Mouse (Mus musculus) hematopoietic stem cell, adult 5-6 weeks (primary cell): ENCODE measurements around the gene Col6a4. TPM values are rescaled to one million over a fixed set of nuclear protein-coding genes. Genes with fewer than 3 reads are reported as not detected.

Experiments
- ATAC-seq, 2 experiments: fragments of 125-278 bp in 1 of 2; replicated peaks in 1 of 2; 2 replicates each; pipeline ENCODE4 v1.8.0; 2016 to 2017; ENCODE audit warnings: inconsistent platforms in 2 of 2, mild to moderate bottlenecking in 2 of 2, moderate number of reproducible peaks in 2 of 2, low read depth in 1 of 2, moderate TSS enrichment in 1 of 2; ENCODE audit not compliant: low FRiP score in 2 of 2, poor library complexity in 2 of 2, severe bottlenecking in 2 of 2, insufficient read depth in 1 of 2, low TSS enrichment in 1 of 2
- total RNA-seq: library from RNA; stranded (forward); fragments of 172-1452, 232-1000 nt; gene quantifications from 2 replicates; pipeline ENCODE4 v1.2.3, GENCODE M21; 2017

Gene Col6a4
- total RNA-seq, result not detected in 2 replicates

- ATAC-seq, result no peak
These were observed at the start of gene Col6a4 for GRCm38 (mm10) chr9:106096683-106097082. Gene Col6a4 (minus strand): TSS chr9:106096783.

GRCm38 (mm10) chr9:106145582-106145981 is 49.0 kb upstream of the Col6a4 start:
- ATAC-seq, result no peak

GRCm38 (mm10) chr9:106144176-106144575 is 47.6 kb upstream of the Col6a4 start:
- ATAC-seq, result no peak

- ATAC-seq, result no peak
These were observed 45.4 kb upstream of the Col6a4 start for GRCm38 (mm10) chr9:106141955-106142354.

GRCm38 (mm10) chr9:106139763-106140162 is 43.2 kb upstream of the Col6a4 start:
- no peak for ATAC-seq

- ATAC-seq, result 0 out of 4 replicates have a peak, but pooled peaks have one; percentile 12 to 21
These were observed 41.2 kb upstream of the Col6a4 start for GRCm38 (mm10) chr9:106137671-106138216.

- ATAC-seq, result no peak
These were observed 33.7 kb upstream of the Col6a4 start for GRCm38 (mm10) chr9:106130250-106130649.

GRCm38 (mm10) chr9:106129072-106129471 is 32.5 kb upstream of the Col6a4 start:
- no peak for ATAC-seq

- ATAC-seq, result no peak
These were observed 30.2 kb upstream of the Col6a4 start for GRCm38 (mm10) chr9:106126786-106127251.

- ATAC-seq, result peak in 1 of 2 experiments; percentile 53; a peak in 1 of 4 replicates
These were observed 27.0 kb upstream of the Col6a4 start for GRCm38 (mm10) chr9:106123599-106123998.

- ATAC-seq, result no peak
These were observed 22.5 kb upstream of the Col6a4 start for GRCm38 (mm10) chr9:106119075-106119474.

GRCm38 (mm10) chr9:106115801-106116424 is 19.3 kb upstream of the Col6a4 start:
- no peak for ATAC-seq

GRCm38 (mm10) chr9:106112770-106113423 is 16.3 kb upstream of the Col6a4 start:
- ATAC-seq, result peak; percentile 21 to 49; a peak in 2 of 4 replicates

- no peak; a peak in 1 of 4 replicates for ATAC-seq
These were observed 9.7 kb upstream of the Col6a4 start for GRCm38 (mm10) chr9:106106241-106106640.

- ATAC-seq, result no peak
These were observed 7.8 kb upstream of the Col6a4 start for GRCm38 (mm10) chr9:106104401-106104800.

- ATAC-seq, result no peak
These were observed 4.6 kb upstream of the Col6a4 start for GRCm38 (mm10) chr9:106101166-106101565.

GRCm38 (mm10) chr9:106100262-106100661 is 3.7 kb upstream of the Col6a4 start:
- no peak for ATAC-seq

GRCm38 (mm10) chr9:106099379-106100021 is 2.9 kb upstream of the Col6a4 start:
- no peak for ATAC-seq
